ENCODE assay signal across 9 mouse cellular contexts in genomic region chr14:8062076-8062475, GRCm38 (mm10). TPM values are rescaled to one million over a fixed set of nuclear protein-coding genes. Genes with fewer than 3 reads are reported as not detected.
DNase-seq lines count a peak whose midpoint lies in the region; ATAC-seq and TF ChIP-seq lines count a peak whose summit lies in the region.
"Had no signal": no experiment of that assay in that cellular context is flagged by ENCODE, and none has a peak within 500 bp of the region (broad histone marks: within the 10 kb centered on the region; RNA-seq: fewer than 3 reads in every experiment).

No protein-coding gene starts in this region.

- H3K4me2 ChIP-seq in heart, embryonic 16.5 days (ENCODE audit: low read depth, low read length): no peak overlapping the region
- no peak overlapping the region for H3K4me2 ChIP-seq in forebrain, embryonic 14.5 days (ENCODE audit: low read length)
- H3K4me2 ChIP-seq in midbrain, embryonic 14.5 days (ENCODE audit: low read length): no peak overlapping the region

- no peak for TF ChIP-seq CTCF in G1E (IDR thresholded peaks at IDR 0.05; ENCODE audit: low read depth, low read length)

- ATAC-seq in heart, embryonic 16.5 days (replicated peaks; ENCODE audit: extremely low read depth, insufficient read depth, low FRiP score): no peak
- peak; percentile 19; the same call in 1 of the 2 replicates for ATAC-seq in G1E (ENCODE audit: extremely low read depth, insufficient number of reproducible peaks, low FRiP score, poor library complexity, severe bottlenecking)
- ATAC-seq in forebrain, embryonic 14.5 days: peak; percentile 42; the same call in 1 of the 2 replicates
- no peak for ATAC-seq in midbrain, embryonic 14.5 days (ENCODE audit: low FRiP score, low TSS enrichment)
- ATAC-seq: CD4-positive, CD25-positive, alpha-beta regulatory T cell, adult 4 months had no signal

- peak overlapping the region; percentile 78 for H3K27ac ChIP-seq in heart, embryonic 16.5 days (ENCODE audit: low read length)
- H3K27ac ChIP-seq in forebrain, embryonic 14.5 days (ENCODE audit: low read depth, low read length): no peak overlapping the region
- no peak overlapping the region for H3K27ac ChIP-seq in midbrain, embryonic 14.5 days (replicated peaks; ENCODE audit: low read depth, low read length)

- no peak overlapping the region for H3K4me3 ChIP-seq in heart, embryonic 16.5 days (ENCODE audit: low read length)
- H3K4me3 ChIP-seq in G1E (ENCODE audit: low read depth, low read length): peak overlapping the region; percentile 42; the same call in 1 of the 2 replicates
- no peak overlapping the region for H3K4me3 ChIP-seq in forebrain, embryonic 14.5 days (ENCODE audit: low read depth, low read length)
- H3K4me3 ChIP-seq in midbrain, embryonic 14.5 days (replicated peaks; ENCODE audit: low read depth, low read length): no peak overlapping the region

- H3K9ac ChIP-seq in heart, embryonic 16.5 days (ENCODE audit: low read length): no peak overlapping the region
- H3K9ac ChIP-seq in forebrain, embryonic 14.5 days (ENCODE audit: low read length): no peak overlapping the region
- H3K9ac ChIP-seq in midbrain, embryonic 14.5 days (replicated peaks; ENCODE audit: low read length): no peak overlapping the region

- no peaks in the 10 kb centered on the region for H3K27me3 ChIP-seq in heart, embryonic 16.5 days (ENCODE audit: control insufficient read depth, insufficient read depth, low read length)
- peaks cover 6% of the 10 kb centered on the region for H3K27me3 ChIP-seq in G1E (ENCODE audit: insufficient read depth, low read length)
- H3K27me3 ChIP-seq in forebrain, embryonic 14.5 days (replicated peaks; ENCODE audit: control insufficient read depth, insufficient read depth, low read length): no peaks in the 10 kb centered on the region
- H3K27me3 ChIP-seq in midbrain, embryonic 14.5 days (ENCODE audit: control insufficient read depth, insufficient read depth, low read length): no peaks in the 10 kb centered on the region

- 32% methylated on average over 3 of the region's 3 CpGs for WGBS in heart, embryonic 16.5 days
- 41% methylated on average over 3 of the region's 3 CpGs for WGBS in forebrain, embryonic 14.5 days
- whole genome bisulfite sequencing in midbrain, embryonic 14.5 days: 38% methylated on average over 3 of the region's 3 CpGs

- no peaks in the 10 kb centered on the region for H3K4me1 ChIP-seq in heart, embryonic 16.5 days (ENCODE audit: control insufficient read depth, insufficient read depth, low read length)
- peaks cover 33% of the 10 kb centered on the region for H3K4me1 ChIP-seq in G1E (ENCODE audit: insufficient read depth, low read depth, low read length)
- H3K4me1 ChIP-seq in forebrain, embryonic 14.5 days (ENCODE audit: control insufficient read depth, insufficient read depth, low read length): no peaks in the 10 kb centered on the region
- H3K4me1 ChIP-seq in midbrain, embryonic 14.5 days (ENCODE audit: control insufficient read depth, insufficient read depth, low read length): no peaks in the 10 kb centered on the region

- H3K36me3 ChIP-seq in heart, embryonic 16.5 days (ENCODE audit: control insufficient read depth, insufficient read depth): no peaks in the 10 kb centered on the region
- H3K36me3 ChIP-seq in G1E (replicated peaks): no peaks in the 10 kb centered on the region
- no peaks in the 10 kb centered on the region for H3K36me3 ChIP-seq in forebrain, embryonic 14.5 days (ENCODE audit: control insufficient read depth, insufficient read depth, low read length)
- H3K36me3 ChIP-seq in midbrain, embryonic 14.5 days (ENCODE audit: control insufficient read depth, insufficient read depth, low read length): peaks cover 3% of the 10 kb centered on the region; the same call in 1 of the 2 replicates

- H3K9me3 ChIP-seq in heart, embryonic 16.5 days (replicated peaks; ENCODE audit: control insufficient read depth, low read length): no peaks in the 10 kb centered on the region
- no peaks in the 10 kb centered on the region for H3K9me3 ChIP-seq in G1E (replicated peaks)
- H3K9me3 ChIP-seq in forebrain, embryonic 14.5 days (replicated peaks; ENCODE audit: control insufficient read depth, low read length): no peaks in the 10 kb centered on the region
- H3K9me3 ChIP-seq in midbrain, embryonic 14.5 days (ENCODE audit: control insufficient read depth, low read length): no peaks in the 10 kb centered on the region

- DNase-seq in heart, adult 8-10 months (ENCODE audit: low spot score): no peak
- DNase-seq in G1E (ENCODE audit: low spot score): no peak
- DNase-seq in forebrain, embryonic 14.5 days (ENCODE audit: low spot score): no peak
- DNase-seq in midbrain, embryonic 14.5 days: peak; percentile 13
- no peak for DNase-seq in cerebellum, postnatal 4 days (ENCODE audit: low spot score in 2 of 2)
- DNase-seq in T-cell, adult 2 months (ENCODE audit: low spot score): no peak
- no peak for DNase-seq in right cerebral cortex, postnatal 36 days (ENCODE audit: low spot score in 2 of 2)

RNA-seq across cellular contexts. Expression of gene Rpp14, which starts 18.1 kb away (rescaled TPM):
- polyA plus RNA-seq in heart, embryonic 16.5 days (2015; fragmentation: Nextera tagmentation; extraction: Ambion mirVana): 39.7 and 47.7 TPM in 2 replicates
- 10 to 100 TPM; 26.2 to 33.3 (median 28.2) TPM for total RNA-seq in heart, adult 8-10 months (2022)
- total RNA-seq in G1E (2014; fragmentation: Nextera tagmentation) (11.2 and 12.0 TPM in 2 replicates), G1E (2017) (52.7 and 62.4 TPM in 2 replicates)
- polyA plus RNA-seq in G1E (2012): 3.0 and 7.1 TPM in 2 replicates
- 58.3 and 65.1 TPM in 2 replicates for polyA plus RNA-seq in forebrain, embryonic 14.5 days (2014; fragmentation: Nextera tagmentation; extraction: Ambion mirVana)
- polyA plus RNA-seq in midbrain, embryonic 14.5 days (2014; fragmentation: Nextera tagmentation; extraction: Ambion mirVana): 52.1 and 59.6 TPM in 2 replicates

RNA-seq across cellular contexts. Expression of gene Pxk, which starts 35.9 kb away (rescaled TPM):
- 34.9 and 38.3 TPM in 2 replicates for polyA plus RNA-seq in heart, embryonic 16.5 days (2015; fragmentation: Nextera tagmentation; extraction: Ambion mirVana)
- 10 to 100 TPM; 21.5 to 25.4 (median 24.6) TPM for total RNA-seq in heart, adult 8-10 months (2022)
- total RNA-seq in G1E (2014; fragmentation: Nextera tagmentation) (10.9 and 14.0 TPM in 2 replicates), G1E (2017) (5.3 and 6.1 TPM in 2 replicates)
- 2.1 and 2.7 TPM in 2 replicates for polyA plus RNA-seq in G1E (2012)
- polyA plus RNA-seq in forebrain, embryonic 14.5 days (2014; fragmentation: Nextera tagmentation; extraction: Ambion mirVana): 42.8 and 48.3 TPM in 2 replicates
- 48.4 and 57.1 TPM in 2 replicates for polyA plus RNA-seq in midbrain, embryonic 14.5 days (2014; fragmentation: Nextera tagmentation; extraction: Ambion mirVana)

RNA-seq across cellular contexts. Expression of gene Abhd6, which starts 59.4 kb away (rescaled TPM):
- polyA plus RNA-seq in heart, embryonic 16.5 days (2015; fragmentation: Nextera tagmentation; extraction: Ambion mirVana): 11.6 and 13.1 TPM in 2 replicates
- 10 to 100 TPM; 11.0 to 14.3 (median 12.2) TPM for total RNA-seq in heart, adult 8-10 months (2022)
- total RNA-seq in G1E (2014; fragmentation: Nextera tagmentation): not detected in 2 replicates
- 0.06 TPM in 1 of 2 replicates, not detected in the other for total RNA-seq in G1E (2017)
- polyA plus RNA-seq in G1E (2012): not detected in 2 replicates
- polyA plus RNA-seq in forebrain, embryonic 14.5 days (2014; fragmentation: Nextera tagmentation; extraction: Ambion mirVana): 33.5 and 34.1 TPM in 2 replicates
- polyA plus RNA-seq in midbrain, embryonic 14.5 days (2014; fragmentation: Nextera tagmentation; extraction: Ambion mirVana): 31.0 and 31.6 TPM in 2 replicates

Comparison
In these comparisons a context has a peak if more than half of its experiments do, and no peak if none do; other contexts are left out.
1. ATAC-seq: peak in G1E (single experiment) and forebrain, embryonic 14.5 days (single experiment); none in heart, embryonic 16.5 days (single experiment) and midbrain, embryonic 14.5 days (single experiment).
2. RNA of gene Abhd6, which starts 59.4 kb away (polyA plus RNA-seq): 33.5 to 34.1 TPM in forebrain, embryonic 14.5 days, 31.0 to 31.6 TPM in midbrain, embryonic 14.5 days and 11.6 to 13.1 TPM in heart, embryonic 16.5 days; not detected in G1E; every median in the first group is over 10 times any median in the second.